Mouse (Mus musculus): ENCODE measurements around the gene Ung. TPM values are rescaled to one million over a fixed set of nuclear protein-coding genes. Genes with fewer than 3 reads are reported as not detected.

Ung gene
- total and polyA plus RNA-seq, 2 experiments from 2014 or later, result 8.0 to 9.4 TPM

DNA sequence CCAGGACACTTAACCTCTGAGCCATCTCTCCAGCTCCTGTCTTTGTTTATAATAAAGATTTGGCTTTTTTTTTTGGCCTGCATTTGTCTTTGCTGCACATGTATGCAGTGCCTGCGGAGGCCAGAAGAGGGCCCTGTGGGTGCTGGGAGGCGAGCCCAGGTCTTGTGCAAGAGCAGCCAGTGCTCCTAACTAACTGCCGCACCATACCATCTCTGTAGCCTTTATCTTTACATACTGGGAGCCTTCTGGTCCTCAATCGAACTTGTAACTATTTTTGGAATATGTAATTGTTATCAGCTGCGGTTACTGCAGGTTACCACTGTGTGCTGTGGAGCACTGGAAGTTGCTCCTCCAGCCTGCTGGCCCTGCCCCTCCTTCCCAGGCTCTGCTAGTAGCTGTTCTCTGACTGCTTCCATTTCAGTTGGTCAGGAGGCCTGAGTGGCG is 3.9 kb downstream of the Ung start:
- ATAC-seq (ENCODE audit: low FRiP score) (no peak), DNase-seq (ENCODE audit: low spot score) (peak; percentile 32)
- 62% methylated on average over 6 of the region's 6 CpGs for WGBS
- no peaks in the 10 kb centered on the region for H3K27me3 ChIP-seq (ENCODE audit: insufficient read depth, low read length)
- peaks cover 4% of the 10 kb centered on the region; the same call in 1 of the 2 replicates for H3K4me1 ChIP-seq (ENCODE audit: insufficient read depth, low read length)
- no peak overlapping the region for H3K27ac ChIP-seq (ENCODE audit: low read depth, low read length)
- no peak overlapping the region for H3K9ac ChIP-seq (replicated peaks; ENCODE audit: low read length, poor library complexity, severe bottlenecking)
- TF ChIP-seq CTCF (IDR thresholded peaks at IDR 0.05), result peak; percentile 66
- H3K9me3 ChIP-seq (ENCODE audit: low read length), result no peaks in the 10 kb centered on the region
- H3K36me3 ChIP-seq (ENCODE audit: insufficient read depth, low read length), result no peaks in the 10 kb centered on the region
- H3K4me3 ChIP-seq (ENCODE audit: low read depth, low read length), result no peak overlapping the region
- H3K4me2 ChIP-seq (ENCODE audit: low read depth, low read length, poor library complexity, severe bottlenecking), result no peak overlapping the region

DNA sequence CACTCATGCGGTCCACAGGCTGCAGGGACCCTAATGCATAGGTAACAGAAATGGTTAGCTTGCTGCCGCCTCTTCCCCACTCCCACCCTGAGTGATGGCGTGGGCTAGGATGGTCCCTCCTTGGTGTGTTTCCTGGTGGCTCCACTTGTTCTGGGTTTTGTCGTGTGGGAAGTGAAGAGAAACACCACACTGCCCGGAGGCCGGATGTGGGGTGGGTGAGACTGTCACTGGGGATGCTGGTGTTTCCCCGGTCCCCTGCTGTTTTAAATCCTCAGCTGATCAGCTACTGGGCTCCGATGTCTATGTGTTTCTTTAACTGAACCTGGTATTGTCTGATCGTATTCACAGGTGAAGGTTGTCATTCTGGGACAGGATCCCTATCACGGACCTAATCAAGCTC is 5.3 kb downstream of the Ung start:
- H3K36me3 ChIP-seq (ENCODE audit: insufficient read depth, low read length), result no peaks in the 10 kb centered on the region
- no peak overlapping the region for H3K4me2 ChIP-seq (ENCODE audit: low read depth, low read length, poor library complexity, severe bottlenecking)
- peaks cover 4% of the 10 kb centered on the region; the same call in 1 of the 2 replicates for H3K4me1 ChIP-seq (ENCODE audit: insufficient read depth, low read length)
- H3K9me3 ChIP-seq (ENCODE audit: low read length), result no peaks in the 10 kb centered on the region
- no peaks in the 10 kb centered on the region for H3K27me3 ChIP-seq (ENCODE audit: insufficient read depth, low read length)
- DNase-seq (ENCODE audit: low spot score) (no peak), ATAC-seq (ENCODE audit: low FRiP score) (no peak)
- H3K9ac ChIP-seq (replicated peaks; ENCODE audit: low read length, poor library complexity, severe bottlenecking), result no peak overlapping the region
- TF ChIP-seq CTCF (IDR thresholded peaks at IDR 0.05), result no peak
- no peak overlapping the region for H3K4me3 ChIP-seq (ENCODE audit: low read depth, low read length)
- no peak overlapping the region for H3K27ac ChIP-seq (ENCODE audit: low read depth, low read length)
- WGBS, result 90% methylated on average over 10 of the region's 10 CpGs

DNA sequence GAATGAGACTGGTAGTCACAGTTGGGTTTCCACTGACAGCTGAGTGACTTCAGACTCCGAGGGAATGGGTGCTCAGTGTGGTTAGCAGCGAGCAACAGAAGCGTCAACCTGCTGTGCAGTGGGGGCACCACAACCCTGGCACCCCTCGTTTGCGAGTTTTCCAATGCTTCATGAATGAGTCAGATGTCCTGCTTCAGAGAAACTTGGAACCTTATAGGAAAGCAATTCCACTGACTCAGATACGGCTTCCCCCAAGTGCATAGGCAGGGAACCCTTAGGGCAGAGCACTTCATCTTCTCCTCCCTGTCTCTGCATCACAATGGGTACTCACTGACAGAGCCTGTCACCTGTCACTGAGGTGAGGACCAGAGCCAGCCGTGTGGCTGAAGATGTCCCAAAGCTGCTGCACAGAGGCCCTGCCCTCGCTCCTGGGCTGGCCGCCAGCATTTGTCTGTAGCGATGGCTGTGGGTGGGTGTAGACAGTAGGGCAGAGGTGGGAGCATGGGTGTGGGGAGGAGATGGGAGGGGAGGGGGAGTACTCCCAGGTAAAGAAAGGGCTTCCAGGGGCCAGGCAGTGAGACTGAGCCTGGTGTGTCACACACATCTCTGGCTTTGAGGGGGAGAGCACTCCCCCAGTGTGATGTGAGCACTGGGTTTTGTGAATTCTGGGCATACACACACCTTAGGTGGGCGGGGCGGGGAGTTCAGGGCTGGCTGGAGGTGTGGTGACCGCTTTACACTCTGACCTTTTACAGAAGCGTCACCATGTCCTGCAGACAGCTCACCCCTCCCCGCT is 7.5 kb downstream of the Ung start:
- no peak for ATAC-seq (ENCODE audit: low FRiP score)
- H3K4me3 ChIP-seq (ENCODE audit: low read depth, low read length), result no peak overlapping the region
- TF ChIP-seq CTCF (IDR thresholded peaks at IDR 0.05), result no peak
- H3K27me3 ChIP-seq (ENCODE audit: insufficient read depth, low read length), result no peaks in the 10 kb centered on the region
- no peaks in the 10 kb centered on the region for H3K9me3 ChIP-seq (ENCODE audit: low read length)
- H3K9ac ChIP-seq (replicated peaks; ENCODE audit: low read length, poor library complexity, severe bottlenecking), result no peak overlapping the region
- WGBS, result 82% methylated on average over 15 of the region's 15 CpGs
- H3K36me3 ChIP-seq (ENCODE audit: insufficient read depth, low read length), result no peaks in the 10 kb centered on the region
- peak overlapping the region; percentile 55; the same call in 1 of the 2 replicates for H3K27ac ChIP-seq (ENCODE audit: low read depth, low read length)
- peaks cover 4% of the 10 kb centered on the region; the same call in 1 of the 2 replicates for H3K4me1 ChIP-seq (ENCODE audit: insufficient read depth, low read length)
- DNase-seq (ENCODE audit: low spot score), result no peak
- H3K4me2 ChIP-seq (ENCODE audit: low read depth, low read length, poor library complexity, severe bottlenecking), result no peak overlapping the region

DNA sequence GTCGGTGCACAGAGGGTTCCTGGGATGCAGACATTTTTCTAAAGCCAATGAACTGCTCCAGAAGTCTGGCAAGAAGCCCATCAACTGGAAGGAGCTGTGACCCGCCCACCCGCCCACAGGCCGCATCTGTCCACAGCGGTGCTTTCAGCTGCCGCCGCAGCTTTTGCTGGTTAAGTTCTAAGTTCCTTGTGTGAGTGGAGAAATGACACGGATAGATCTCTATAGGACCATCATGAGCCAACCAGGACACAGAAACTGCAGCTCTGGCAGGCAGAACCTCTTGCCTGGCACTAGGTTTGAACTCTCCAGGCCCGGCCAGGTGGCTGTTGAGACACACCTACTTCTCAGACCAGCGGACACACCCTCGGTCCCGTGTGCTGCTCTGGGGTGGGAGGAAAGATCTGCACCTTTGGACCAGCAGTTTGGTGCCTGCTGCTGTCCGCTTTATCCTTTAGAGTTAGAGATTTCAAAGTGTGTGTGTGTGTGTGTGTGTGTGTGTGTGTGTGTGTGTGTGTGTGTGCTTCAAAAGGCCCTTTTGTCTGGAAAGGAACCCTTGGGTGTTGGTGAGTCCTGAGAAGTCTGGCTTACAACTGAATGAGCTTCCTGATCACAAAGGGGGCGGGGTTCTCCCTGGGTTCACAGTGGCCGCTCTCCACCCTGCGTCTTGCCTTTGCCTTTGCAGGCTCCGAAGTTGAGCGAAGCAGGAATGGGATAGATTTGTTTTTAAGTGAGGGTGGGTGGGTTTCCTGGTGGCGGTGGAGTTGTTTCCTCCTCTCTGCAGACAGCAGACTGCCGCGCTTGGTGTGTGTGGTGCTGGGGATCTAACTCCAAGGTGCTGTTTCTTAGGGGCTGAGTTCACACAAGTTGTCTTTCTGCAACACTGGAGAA is 8.3 kb downstream of the Ung start:
- no peak overlapping the region for H3K4me2 ChIP-seq (ENCODE audit: low read depth, low read length, poor library complexity, severe bottlenecking)
- 66% methylated on average over 21 of the region's 21 CpGs for WGBS
- ATAC-seq (ENCODE audit: low FRiP score), result 0 out of 2 replicates have a peak, but pooled peaks have one; percentile 40
- H3K4me1 ChIP-seq (ENCODE audit: insufficient read depth, low read length), result peaks cover 4% of the 10 kb centered on the region; the same call in 1 of the 2 replicates
- no peak overlapping the region for H3K4me3 ChIP-seq (ENCODE audit: low read depth, low read length)
- no peaks in the 10 kb centered on the region for H3K36me3 ChIP-seq (ENCODE audit: insufficient read depth, low read length)
- no peaks in the 10 kb centered on the region for H3K27me3 ChIP-seq (ENCODE audit: insufficient read depth, low read length)
- no peak for TF ChIP-seq CTCF (IDR thresholded peaks at IDR 0.05)
- peak; percentile 17 for DNase-seq (ENCODE audit: low spot score)
- no peak overlapping the region for H3K9ac ChIP-seq (replicated peaks; ENCODE audit: low read length, poor library complexity, severe bottlenecking)
- no peaks in the 10 kb centered on the region for H3K9me3 ChIP-seq (ENCODE audit: low read length)
- H3K27ac ChIP-seq (ENCODE audit: low read depth, low read length), result peak overlapping the region; percentile 55

GRCm38 (mm10) chr5:114139175-114139574 is 9.0 kb downstream of the Ung start:
- Histone ChIP-seq H3K4me2 (ENCODE audit: low read depth, low read length, poor library complexity, severe bottlenecking) (no peak overlapping the region), H3K4me3 (ENCODE audit: low read depth, low read length) (no peak overlapping the region), H3K27me3 (ENCODE audit: insufficient read depth, low read length) (no peaks in the 10 kb centered on the region), H3K4me1 (ENCODE audit: insufficient read depth, low read length) (peaks cover 4% of the 10 kb centered on the region; the same call in 1 of the 2 replicates), H3K27ac (ENCODE audit: low read depth, low read length) (peak overlapping the region; percentile 57), H3K9ac (replicated peaks; ENCODE audit: low read length, poor library complexity, severe bottlenecking) (no peak overlapping the region), H3K36me3 (ENCODE audit: insufficient read depth, low read length) (no peaks in the 10 kb centered on the region), H3K9me3 (ENCODE audit: low read length) (no peaks in the 10 kb centered on the region)
- 21% methylated on average over 9 of the region's 9 CpGs for WGBS
- peak; percentile 89 for ATAC-seq (ENCODE audit: low FRiP score)
- no peak for TF ChIP-seq CTCF (IDR thresholded peaks at IDR 0.05)
- peak; percentile 98 for DNase-seq (ENCODE audit: low spot score)

Data from midbrain, postnatal 0 days (tissue).